8 mouse cellular contexts compared by ENCODE assay signal in the genomic region with DNA sequence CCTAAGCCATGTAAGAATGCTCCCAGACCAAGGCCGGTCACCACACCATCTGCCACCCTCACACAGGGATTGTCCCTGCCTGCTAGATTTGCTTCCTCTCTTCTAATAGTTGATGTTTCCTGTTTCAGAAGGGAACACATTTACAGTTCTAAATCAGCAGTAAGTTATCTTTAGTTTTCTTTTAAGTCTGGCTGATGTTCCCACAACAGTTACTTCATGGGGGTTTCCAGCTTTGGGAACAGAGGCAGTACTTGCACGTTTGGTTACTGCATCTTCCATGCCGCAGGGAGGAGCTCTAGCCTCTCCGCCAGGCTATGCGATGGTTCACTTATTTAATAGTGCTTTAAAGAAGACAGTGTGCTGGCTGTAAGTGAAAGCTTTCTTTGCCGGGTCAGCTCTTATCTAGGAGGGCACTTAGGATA. TPM values are rescaled to one million over a fixed set of nuclear protein-coding genes. Genes with fewer than 3 reads are reported as not detected.
DNase-seq lines count a peak whose midpoint lies in the region; ATAC-seq and TF ChIP-seq lines count a peak whose summit lies in the region.

No protein-coding gene starts in this region.

- TF ChIP-seq POLR2A in bone marrow, adult 2 months (IDR thresholded peaks at IDR 0.05; ENCODE audit: borderline replicate concordance, control insufficient read depth, low read depth, low read length) = no peak

- DNase-seq in layer of hippocampus, adult 2 months (ENCODE audit: low spot score in 2 of 2) = no peak
- no peak for DNase-seq in layer of hippocampus, adult 11-12 months (ENCODE audit: low spot score)
- peak; percentile 27 for DNase-seq in limb, embryonic 10.5 days (ENCODE audit: low spot score)
- DNase-seq in splenic B cell, adult 2 months (ENCODE audit: low read depth, low spot score) = peak; percentile 56
- DNase-seq in layer of hippocampus, postnatal 36 days = no peak
- no peak for DNase-seq in right cerebral cortex, postnatal 4 days

- no peak; the same call in 1 of the 2 replicates for ATAC-seq in frontal cortex, adult (ENCODE audit: low TSS enrichment)

- TF ChIP-seq CTCF in layer of hippocampus, adult 2 months (conservative IDR thresholded peaks at IDR 0.05) = 0 out of 2 replicates have a peak, but pooled peaks have one; percentile 6
- no peak for TF ChIP-seq CTCF in bone marrow, adult 2 months (IDR thresholded peaks at IDR 0.05; ENCODE audit: control insufficient read depth, insufficient read depth, low read length)

- H3K27ac ChIP-seq in layer of hippocampus, adult 2 months = no peak overlapping the region
- peak overlapping the region; percentile 83 for H3K27ac ChIP-seq in bone marrow, adult 2 months (ENCODE audit: control insufficient read depth, insufficient read depth, low read depth, low read length, poor library complexity)
- H3K27ac ChIP-seq in limb, embryonic 10.5 days = no peak overlapping the region

- H3K9me3 ChIP-seq in limb, embryonic 10.5 days (replicated peaks) = no peaks in the 10 kb centered on the region

- no peak overlapping the region for H3K4me3 ChIP-seq in layer of hippocampus, adult 2 months
- peak overlapping the region; percentile 32 for H3K4me3 ChIP-seq in bone marrow, adult 2 months (replicated peaks; ENCODE audit: control insufficient read depth, low read depth, low read length)
- no peak overlapping the region for H3K4me3 ChIP-seq in limb, embryonic 10.5 days

- peaks cover 4% of the 10 kb centered on the region; the same call in 1 of the 2 replicates for H3K4me1 ChIP-seq in bone marrow, adult 2 months (ENCODE audit: control insufficient read depth, insufficient read depth, low read length)
- H3K4me1 ChIP-seq in limb, embryonic 10.5 days = peaks cover 11% of the 10 kb centered on the region; the same call in 1 of the 2 replicates

- H3K27me3 ChIP-seq in limb, embryonic 10.5 days (ENCODE audit: low read depth, poor library complexity, severe bottlenecking) = no peaks in the 10 kb centered on the region
- H3K27me3 ChIP-seq in splenic B cell, adult 2 months (ENCODE audit: control insufficient read depth, insufficient read depth, low read length, poor library complexity, severe bottlenecking) = no peaks in the 10 kb centered on the region; the same call in 1 of the 2 replicates

- 5% methylated on average over 6 of the region's 6 CpGs for WGBS in bone marrow, adult 2 months
- 60% methylated on average over 6 of the region's 6 CpGs for WGBS in limb, embryonic 10.5 days

- H3K36me3 ChIP-seq in limb, embryonic 10.5 days = no peaks in the 10 kb centered on the region
- H3K36me3 ChIP-seq in splenic B cell, adult 2 months (ENCODE audit: control insufficient read depth, insufficient read depth, low read length, poor library complexity, severe bottlenecking) = no peaks in the 10 kb centered on the region

RNA-seq across cellular contexts. Expression of gene Cxcl10, which starts 26.0 kb away (rescaled TPM):
- not detected for total RNA-seq in layer of hippocampus, adult 2 months (2021)
- 1.2 and 4.0 TPM in 2 replicates for polyA plus RNA-seq in bone marrow, adult 2 months (2011; ENCODE audit: insufficient read depth, insufficient read length, low replicate concordance, missing spikeins)
- 0.26 and 0.28 TPM in 2 replicates for polyA plus RNA-seq in limb, embryonic 10.5 days (2016; fragmentation: Nextera tagmentation; extraction: Ambion mirVana)
- not detected for total RNA-seq in layer of hippocampus, postnatal 36 days (2021)

RNA-seq across cellular contexts. Expression of gene Art3, which starts 43.1 kb away (rescaled TPM):
- total RNA-seq in layer of hippocampus, adult 2 months (2021) = 1 to 10 TPM; 3.7 to 4.8 TPM
- polyA plus RNA-seq in bone marrow, adult 2 months (2011; ENCODE audit: insufficient read depth, insufficient read length, low replicate concordance, missing spikeins) = 2.4 TPM in 1 of 2 replicates, not detected in the other
- polyA plus RNA-seq in limb, embryonic 10.5 days (2016; fragmentation: Nextera tagmentation; extraction: Ambion mirVana) = 0.89 and 2.0 TPM in 2 replicates
- total RNA-seq in layer of hippocampus, postnatal 36 days (2021) = 1 to 10 TPM; 2.2 to 3.1 TPM

RNA-seq across cellular contexts. Expression of gene Cxcl9, which starts 46.9 kb away (rescaled TPM):
- total RNA-seq in layer of hippocampus, adult 2 months (2021) = not detected
- 1.3 and 1.7 TPM in 2 replicates for polyA plus RNA-seq in bone marrow, adult 2 months (2011; ENCODE audit: insufficient read depth, insufficient read length, low replicate concordance, missing spikeins)
- not detected in 2 replicates for polyA plus RNA-seq in limb, embryonic 10.5 days (2016; fragmentation: Nextera tagmentation; extraction: Ambion mirVana)
- total RNA-seq in layer of hippocampus, postnatal 36 days (2021) = not detected

Comparison
In these comparisons a context has a peak if more than half of its experiments do, and no peak if none do; other contexts are left out.
1. DNase-seq: peak in limb, embryonic 10.5 days (single experiment) and splenic B cell, adult 2 months (single experiment); none in layer of hippocampus, adult 2 months (0 of 2), layer of hippocampus, adult 11-12 months (single experiment), layer of hippocampus, postnatal 36 days (0 of 2) and right cerebral cortex, postnatal 4 days (single experiment).